Mouse (Mus musculus) C2C12 (cell line): ENCODE data around the gene Chp1. TPM values are rescaled to one million over a fixed set of nuclear protein-coding genes. Genes with fewer than 3 reads are reported as not detected.
A peak's percentile ranks its signal among the peaks of the same experiment; 100 is the strongest.
"Not testable (repeated sequence)": the region's sequence is repeated elsewhere in the genome, so short reads cannot be mapped to it uniquely, and the experiment has no call there.

Experiments used
- H3K27me3 ChIP-seq: one replicate; pipeline ENCODE4 v1.6.1; 2011; ENCODE audit not compliant: control insufficient read depth, insufficient read depth, insufficient read length
- H3K36me3 ChIP-seq: one replicate; pipeline ENCODE4 v1.6.1; 2011; ENCODE audit not compliant: control insufficient read depth, insufficient read depth
- H3K4me3 ChIP-seq: one replicate; pipeline ENCODE4 v1.5.1; 2011; ENCODE audit warnings: mild to moderate bottlenecking, control low read depth; ENCODE audit not compliant: poor library complexity, insufficient read depth, severe bottlenecking
- H3K79me2 ChIP-seq: one replicate; pipeline ENCODE4 v1.6.1; 2011; ENCODE audit not compliant: control insufficient read depth, insufficient read depth
- H3K79me3 ChIP-seq: one replicate; pipeline ENCODE4 v1.6.1; 2011; ENCODE audit warnings: low read depth, control low read depth
- H3ac ChIP-seq: one replicate; pipeline ENCODE3; 2011; ENCODE audit warnings: low read depth; ENCODE audit not compliant: control insufficient read depth, insufficient read length
- CEBPB ChIP-seq: IDR thresholded peaks from one replicate; pipeline ENCODE4 v1.6.1; 2011; ENCODE audit warnings: low read depth, mild to moderate bottlenecking, control low read depth, moderate library complexity
- CTCF ChIP-seq: IDR thresholded peaks from one replicate; pipeline ENCODE4 v1.5.1; 2011; ENCODE audit not compliant: control insufficient read depth, insufficient read depth, insufficient read length
- FOSL1 ChIP-seq: IDR thresholded peaks from one replicate; pipeline ENCODE4 v1.8.0; 2011; ENCODE audit warnings: mild to moderate bottlenecking, low read length; ENCODE audit not compliant: poor library complexity, insufficient read depth, severe bottlenecking
- MAX ChIP-seq: IDR thresholded peaks from one replicate; pipeline ENCODE4 v1.6.1; 2011; ENCODE audit warnings: mild to moderate bottlenecking, control low read depth
- MYOD1 ChIP-seq: IDR thresholded peaks from one replicate; pipeline ENCODE4 v1.6.1; 2011; ENCODE audit warnings: low read depth; ENCODE audit not compliant: control insufficient read depth, insufficient read length
- MYOG ChIP-seq: IDR thresholded peaks from one replicate; pipeline ENCODE4 v1.6.1; 2011; ENCODE audit not compliant: control insufficient read depth, insufficient read length; ENCODE audit errors: extremely low read depth
- USF1 ChIP-seq: IDR thresholded peaks from one replicate; pipeline ENCODE4 v1.6.1; 2011; ENCODE audit warnings: low read depth, mild to moderate bottlenecking, control low read depth, moderate library complexity
- polyA plus RNA-seq: library from polyadenylated mRNA; unstranded; fragments of >200 nt; fragmentation: generic; extraction: Trizol; gene quantifications from one replicate; pipeline ENCODE4 v1.2.1, GENCODE M21; 2012; ENCODE audit warnings: missing spikeins

The Chp1 gene
- polyA plus RNA-seq, 1 experiment = 51.9 TPM

DNA sequence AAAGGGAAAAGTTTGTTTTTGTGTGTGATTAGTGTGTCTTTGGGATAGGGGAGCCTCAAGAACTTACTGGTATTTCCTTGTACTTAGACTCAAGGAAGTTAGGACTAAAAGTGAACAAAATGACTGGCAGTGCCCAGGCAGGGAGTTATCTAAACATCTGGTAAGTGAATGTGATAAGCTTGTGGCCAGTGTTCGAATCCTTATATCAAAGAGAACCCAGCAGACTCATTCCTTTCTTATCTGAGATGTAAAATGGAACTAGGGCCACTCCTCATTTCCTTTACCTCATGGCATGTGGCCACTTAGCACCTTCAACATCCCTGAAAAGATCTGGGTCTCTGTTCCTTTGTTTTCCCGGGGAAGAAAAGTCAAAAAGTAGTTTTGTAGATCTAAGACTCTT is 56.4 kb downstream of the Chp1 start:
- Histone ChIP-seq H3K79me3 (peaks cover 14% of the 10 kb centered on the region), H3K4me3 (no peak overlapping the region), H3K79me2 (peaks cover 62% of the 10 kb centered on the region), H3K27me3 (no peaks in the 10 kb centered on the region), H3ac (no peak overlapping the region), H3K36me3 (peaks cover 90% of the 10 kb centered on the region)
- TF ChIP-seq CEBPB = no peak
- no peak for TF ChIP-seq USF1
- TF ChIP-seq FOSL1 = no peak
- TF ChIP-seq MYOD1 = no peak
- no peak for TF ChIP-seq CTCF
- TF ChIP-seq MAX = no peak
- no peak for TF ChIP-seq MYOG

DNA sequence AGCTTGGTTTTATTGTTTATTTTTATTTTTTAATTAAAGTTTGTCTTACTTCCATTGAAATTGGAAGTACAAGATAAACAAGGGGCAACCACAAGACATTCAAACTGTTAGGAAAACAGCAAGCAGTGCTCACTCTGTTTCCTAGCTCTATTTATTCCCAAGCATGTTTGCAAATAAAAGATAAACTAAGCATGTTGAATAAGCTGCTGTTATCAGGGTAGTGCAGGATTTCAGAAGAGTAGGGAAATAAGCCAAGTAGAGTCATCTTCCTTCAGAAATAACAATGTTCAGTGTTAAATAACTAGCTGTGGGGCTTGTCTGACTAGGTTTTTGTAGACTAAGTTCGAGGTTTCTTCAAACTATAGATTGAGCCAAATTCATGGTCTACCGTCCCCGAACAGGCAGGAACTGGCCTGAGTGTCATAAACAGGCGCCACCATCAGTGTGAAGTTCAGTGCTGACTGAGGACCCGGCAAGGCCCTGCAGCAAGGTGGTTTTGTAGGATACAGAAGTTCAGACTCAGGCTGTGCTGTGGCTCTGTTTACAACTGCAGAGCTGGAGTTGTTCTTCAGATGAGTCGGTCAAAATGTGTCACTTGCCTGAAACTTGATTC is 58.0 kb downstream of the Chp1 start:
- H3K36me3 ChIP-seq = peaks cover 89% of the 10 kb centered on the region
- peaks cover 49% of the 10 kb centered on the region for H3K79me2 ChIP-seq
- no peak overlapping the region for H3ac ChIP-seq
- no peak overlapping the region for H3K4me3 ChIP-seq
- TF ChIP-seq MYOG = no peak
- no peak for TF ChIP-seq CTCF
- TF ChIP-seq MAX = no peak
- no peak for TF ChIP-seq USF1
- TF ChIP-seq FOSL1 = no peak
- no peak for TF ChIP-seq CEBPB
- TF ChIP-seq MYOD1 = no peak
- no peaks in the 10 kb centered on the region for H3K27me3 ChIP-seq
- H3K79me3 ChIP-seq = peaks cover 13% of the 10 kb centered on the region

DNA sequence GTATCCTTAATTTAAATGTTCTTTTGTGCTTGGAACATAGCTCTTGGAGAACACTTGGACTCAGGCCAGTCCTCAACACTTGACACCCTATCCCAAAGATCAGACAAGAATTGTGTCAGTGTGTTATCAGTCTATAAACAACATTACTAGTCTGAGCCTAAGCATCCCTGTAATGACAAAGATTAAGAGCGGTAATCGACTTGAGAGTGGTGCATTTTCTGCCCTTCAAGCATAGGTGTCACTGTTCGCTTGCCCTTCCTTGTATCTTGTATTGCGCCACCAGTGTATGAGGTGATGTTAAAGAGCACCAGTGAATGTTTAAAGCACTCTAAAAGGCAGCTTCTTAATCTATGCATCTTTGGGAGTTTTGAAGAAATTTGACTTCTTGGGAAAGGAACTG is 59.5 kb downstream of the Chp1 start:
- TF ChIP-seq MYOG = no peak
- no peak for TF ChIP-seq MYOD1
- no peak for TF ChIP-seq CTCF
- no peak for TF ChIP-seq USF1
- no peak for TF ChIP-seq MAX
- no peak for TF ChIP-seq FOSL1
- Histone ChIP-seq H3K4me3 (no peak overlapping the region), H3K79me2 (peaks cover 34% of the 10 kb centered on the region), H3ac (no peak overlapping the region), H3K79me3 (peaks cover 9% of the 10 kb centered on the region), H3K27me3 (no peaks in the 10 kb centered on the region), H3K36me3 (peaks cover 86% of the 10 kb centered on the region)

DNA sequence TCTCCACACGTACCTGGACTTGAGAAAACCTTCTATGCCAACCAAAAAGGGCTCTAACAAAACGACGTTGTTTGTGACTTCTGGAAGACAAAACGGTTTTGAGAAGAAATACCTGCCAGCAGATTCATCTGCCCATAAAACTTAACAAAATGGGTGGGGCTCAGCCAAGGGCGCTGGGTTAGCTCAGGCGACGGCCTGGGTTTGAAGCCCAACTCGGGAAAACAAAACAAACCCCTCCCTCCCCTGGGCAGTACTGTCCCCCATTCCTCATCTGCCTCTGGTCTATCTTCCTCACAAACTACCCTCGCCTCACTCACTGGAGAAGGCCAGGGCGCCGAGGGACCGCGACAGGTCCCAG is 70.3 kb downstream of the Chp1 start:
- Histone ChIP-seq H3K4me3 (peak overlapping the region; percentile 95), H3ac (peak overlapping the region; percentile 88), H3K79me3 (peaks cover 19% of the 10 kb centered on the region), H3K36me3 (no peaks in the 10 kb centered on the region), H3K79me2 (peaks cover 52% of the 10 kb centered on the region), H3K27me3 (no peaks in the 10 kb centered on the region)
- TF ChIP-seq USF1 (no peak), CEBPB (no peak), MYOD1 (no peak), FOSL1 (no peak), CTCF (no peak), MYOG (no peak), MAX (no peak)

DNA sequence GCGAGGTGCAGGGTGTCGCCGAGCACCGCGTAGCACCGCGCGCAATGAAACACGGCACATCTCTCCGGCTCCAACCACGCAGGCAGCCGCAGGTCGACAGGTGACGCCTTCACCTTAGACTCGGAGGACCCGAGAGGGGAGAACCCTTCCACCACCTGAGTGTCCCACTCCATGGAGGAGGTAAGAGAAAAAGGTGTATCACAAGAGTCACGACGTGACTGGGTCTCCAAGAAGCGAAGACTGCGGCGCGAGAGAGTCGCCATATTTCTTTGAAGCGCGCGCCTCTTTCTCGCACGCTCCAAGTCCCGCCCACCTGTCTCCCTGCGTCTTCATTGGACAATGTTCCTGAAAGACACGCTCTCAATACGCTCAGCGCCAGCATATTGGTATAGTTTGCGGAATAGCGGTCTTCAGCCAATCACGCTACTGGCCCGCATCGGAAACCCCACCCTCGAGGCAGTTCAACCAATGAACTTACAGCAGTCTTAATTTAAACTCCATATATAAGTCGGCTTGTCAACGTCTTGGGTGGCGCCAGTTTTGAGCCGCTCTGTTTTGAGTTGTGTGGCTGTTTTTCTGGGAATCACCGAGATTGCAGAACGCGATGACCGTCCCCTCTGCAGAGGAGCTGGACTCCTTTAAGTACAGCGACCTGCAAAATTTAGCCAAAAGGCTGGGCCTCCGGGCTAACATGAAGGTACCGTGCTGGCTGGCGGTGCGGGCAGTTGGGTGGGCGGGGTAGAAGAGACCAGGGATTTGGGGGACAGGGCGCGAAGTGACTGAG is 70.9 kb downstream of the Chp1 start, which contains the start of the genes Nusap1 and Oip5:
Nusap1 (plus strand) TSS at position 100 of the 784 bp plus-strand sequence.
Oip5 (minus strand) TSS at position 271 of the 784 bp plus-strand sequence.
- H3K4me3 ChIP-seq = peak within 1 kb of the TSS; percentile 95
- no peaks in the 10 kb centered on the region for H3K27me3 ChIP-seq
- H3K36me3 ChIP-seq = peaks cover under 1% of the 10 kb centered on the region
- H3ac ChIP-seq = peak within 1 kb of the TSS; percentile 88
- no peak for TF ChIP-seq CEBPB
- no peak for TF ChIP-seq FOSL1
- no peak for TF ChIP-seq USF1
- no peak for TF ChIP-seq CTCF
- no peak for TF ChIP-seq MYOD1
- TF ChIP-seq MYOG = no peak
- no peak for TF ChIP-seq MAX
- H3K79me3 ChIP-seq = peaks cover 19% of the 10 kb centered on the region
- H3K79me2 ChIP-seq = peaks cover 56% of the 10 kb centered on the region

DNA sequence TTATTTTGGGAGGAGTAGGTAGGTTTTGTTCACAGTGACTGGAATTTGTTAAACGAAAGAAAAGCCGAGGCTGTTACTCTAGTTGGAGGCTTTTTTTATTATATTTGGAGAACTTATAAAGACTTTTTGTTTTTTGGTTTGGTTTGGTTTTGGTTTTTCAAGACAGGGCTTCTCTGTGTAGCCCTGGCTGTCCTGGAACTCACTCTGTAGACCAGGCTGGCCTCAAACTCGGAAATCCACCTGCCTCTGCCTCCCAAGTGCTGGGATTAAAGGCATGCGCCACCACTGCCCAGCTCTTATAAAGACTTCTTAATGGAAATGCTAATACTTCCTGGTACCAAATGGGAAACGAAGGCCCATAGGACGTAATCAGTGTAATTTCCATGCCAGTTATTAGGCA is 71.5 kb downstream of the Chp1 start:
- H3K36me3 ChIP-seq, H3K27me3 ChIP-seq: not testable (repeated sequence)
- Histone ChIP-seq H3K79me2 (peaks cover 62% of the 10 kb centered on the region), H3K4me3 (peak overlapping the region; percentile 66), H3ac (peak overlapping the region; percentile 64), H3K79me3 (peaks cover 19% of the 10 kb centered on the region)
